Mouse (Mus musculus) heart, embryonic 14.5 days (tissue): ENCODE measurements around the gene Zcchc13. TPM values are rescaled to one million over a fixed set of nuclear protein-coding genes. Genes with fewer than 3 reads are reported as not detected.

Experiments
- ATAC-seq: fragments of 200-750 bp; cut with Nextera tagmentation; 2 replicates; pipeline ENCODE4 v1.8.0; 2017; ENCODE audit warnings: low read depth, moderate TSS enrichment; ENCODE audit not compliant: insufficient number of reproducible peaks, insufficient read depth, low FRiP score
- H3K27ac ChIP-seq, 2 experiments: fragments of 200-500 bp in 1 of 2; fragments of 300-500 bp in 1 of 2; sonication (generic) in 1 of 2; replicated peaks in 1 of 2; 2 replicates each; pipeline ENCODE4 v1.5.1; 2012 to 2014; ENCODE audit warnings: low read depth in 2 of 2, low read length in 2 of 2, control low read depth in 1 of 2, mild to moderate bottlenecking in 1 of 2, mixed read lengths in 1 of 2; ENCODE audit not compliant: control insufficient read depth in 1 of 2, insufficient read depth in 1 of 2
- H3K27me3 ChIP-seq: fragments of 300-500 bp; sonication (generic); 2 replicates; pipeline ENCODE4 v1.6.1; 2014; ENCODE audit warnings: mild to moderate bottlenecking, low read length, control low read depth; ENCODE audit not compliant: control insufficient read depth, insufficient read depth
- H3K36me3 ChIP-seq: fragments of 300-500 bp; sonication (generic); 2 replicates; pipeline ENCODE4 v1.6.1; 2014; ENCODE audit warnings: mild to moderate bottlenecking, control low read depth, low read length, mixed read lengths; ENCODE audit not compliant: control insufficient read depth, insufficient read depth
- H3K4me1 ChIP-seq, 2 experiments: fragments of 200-500 bp in 1 of 2; fragments of 300-500 bp in 1 of 2; sonication (generic) in 1 of 2; 2 replicates each; pipeline ENCODE4 v1.6.1; 2012 to 2014; ENCODE audit warnings: low read length in 2 of 2, control low read depth in 1 of 2, mixed read lengths in 1 of 2; ENCODE audit not compliant: control insufficient read depth in 2 of 2, insufficient read depth in 2 of 2
- H3K4me2 ChIP-seq: fragments of 300-500 bp; sonication (generic); 2 replicates; pipeline ENCODE4 v1.6.1; 2014; ENCODE audit warnings: mild to moderate bottlenecking, low read length
- H3K4me3 ChIP-seq, 2 experiments: fragments of 200-500 bp in 1 of 2; fragments of 300-500 bp in 1 of 2; sonication (generic) in 1 of 2; 2 replicates each; pipeline ENCODE4 v1.5.1; 2012 to 2014; ENCODE audit warnings: low read length in 2 of 2, mild to moderate bottlenecking in 2 of 2, control low read depth in 1 of 2, low read depth in 1 of 2, moderate library complexity in 1 of 2; ENCODE audit not compliant: control insufficient read depth in 1 of 2, insufficient read depth in 1 of 2
- H3K9ac ChIP-seq: fragments of 300-500 bp; sonication (generic); 2 replicates; pipeline ENCODE4 v1.6.1; 2014; ENCODE audit warnings: mild to moderate bottlenecking, low read length
- H3K9me3 ChIP-seq: fragments of 300-500 bp; sonication (generic); 2 replicates; pipeline ENCODE4 v1.6.1; 2016; ENCODE audit warnings: low read length, control low read depth; ENCODE audit not compliant: control insufficient read depth
- WGBS: fragments of 180-500 bp; shearing (Covaris S2); extraction: QIAGEN DNeasy Blood & Tissue Kit; methylation state at CpG from one replicate; pipeline ENCODE4 v1.1.7; 2014; 5-methylcytosine and 5-hydroxymethylcytosine counted together
- polyA plus RNA-seq: library from polyadenylated mRNA; unstranded; fragments of >200 nt; fragmentation: Nextera tagmentation; extraction: Ambion mirVana; gene quantifications from 2 replicates; pipeline ENCODE4 v1.2.1, GENCODE M21; 2014

The Zcchc13 gene
- polyA plus RNA-seq, 1 experiment from 2014 or later, result not detected

DNA sequence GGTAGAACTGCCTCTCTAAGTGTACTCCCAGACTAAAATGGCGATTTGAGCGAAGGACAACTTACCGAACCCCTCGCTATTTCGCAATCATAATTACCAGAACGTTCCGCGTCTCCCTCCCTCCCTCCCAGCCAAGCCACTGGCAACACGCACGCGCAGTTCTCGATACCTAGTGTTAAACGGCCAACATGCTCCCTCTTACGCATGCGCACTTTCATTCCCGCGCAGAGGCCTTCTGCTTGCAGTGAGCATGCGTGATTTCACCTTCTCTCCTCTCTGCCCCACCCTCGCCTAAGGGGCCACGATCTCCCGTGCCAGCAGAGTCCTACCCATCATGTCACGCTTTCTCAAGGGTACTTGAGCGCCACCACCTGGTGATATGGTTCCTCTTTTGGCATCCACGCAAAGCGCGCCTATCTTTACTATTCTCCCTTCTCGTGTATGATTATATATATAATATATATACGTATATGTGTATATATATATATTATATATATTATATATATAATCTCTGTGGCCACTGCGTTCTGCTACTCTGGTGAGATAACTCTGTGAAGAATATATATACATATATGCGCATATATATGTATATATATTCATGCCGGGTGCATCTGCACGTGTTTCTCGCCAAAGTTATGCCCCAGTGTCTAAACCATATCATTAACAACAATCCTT lies 8.0 kb upstream of the Zcchc13 start:
- 2% methylated on average over 33 of the region's 33 CpGs for WGBS
- Histone ChIP-seq H3K27me3 (no peaks in the 10 kb centered on the region), H3K4me1 (no peaks in the 10 kb centered on the region; a peak in 1 of 4 replicates), H3K4me2 (peak overlapping the region; percentile 81), H3K4me3 (peak overlapping the region; percentile 50 to 54), H3K27ac (peak overlapping the region; percentile 94 to 98), H3K36me3 (no peaks in the 10 kb centered on the region), H3K9ac (peak overlapping the region; percentile 85), H3K9me3 (no peaks in the 10 kb centered on the region)
- ATAC-seq, result peak; percentile 95

DNA sequence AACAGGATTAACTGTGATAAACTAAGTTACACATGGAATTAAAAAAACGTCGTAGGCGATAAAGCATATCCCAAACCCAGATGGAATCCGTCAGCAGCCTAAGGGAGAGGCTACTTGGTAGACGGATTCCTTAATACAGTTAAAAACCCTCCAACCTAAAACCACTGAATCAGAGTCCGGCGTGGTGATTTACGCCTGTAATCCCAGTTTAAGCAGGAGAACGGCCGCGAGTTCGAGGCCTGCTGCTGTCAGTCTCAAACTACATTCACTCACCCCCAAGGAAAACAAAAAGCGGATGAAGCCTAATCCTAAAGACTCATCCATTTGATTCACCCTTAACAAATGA lies 7.5 kb upstream of the Zcchc13 start:
- peak overlapping the region; percentile 50 to 76 for H3K4me3 ChIP-seq
- peak overlapping the region; percentile 81 for H3K4me2 ChIP-seq
- H3K27me3 ChIP-seq, result no peaks in the 10 kb centered on the region
- H3K36me3 ChIP-seq, result no peaks in the 10 kb centered on the region
- peak overlapping the region; percentile 27 to 28; a peak in 1 of 4 replicates for H3K27ac ChIP-seq
- H3K9me3 ChIP-seq, result no peaks in the 10 kb centered on the region
- peak overlapping the region; percentile 78 for H3K9ac ChIP-seq
- no peak for ATAC-seq
- H3K4me1 ChIP-seq, result no peaks in the 10 kb centered on the region; a peak in 1 of 4 replicates
- WGBS, result 4% methylated on average over 13 of the region's 13 CpGs

DNA sequence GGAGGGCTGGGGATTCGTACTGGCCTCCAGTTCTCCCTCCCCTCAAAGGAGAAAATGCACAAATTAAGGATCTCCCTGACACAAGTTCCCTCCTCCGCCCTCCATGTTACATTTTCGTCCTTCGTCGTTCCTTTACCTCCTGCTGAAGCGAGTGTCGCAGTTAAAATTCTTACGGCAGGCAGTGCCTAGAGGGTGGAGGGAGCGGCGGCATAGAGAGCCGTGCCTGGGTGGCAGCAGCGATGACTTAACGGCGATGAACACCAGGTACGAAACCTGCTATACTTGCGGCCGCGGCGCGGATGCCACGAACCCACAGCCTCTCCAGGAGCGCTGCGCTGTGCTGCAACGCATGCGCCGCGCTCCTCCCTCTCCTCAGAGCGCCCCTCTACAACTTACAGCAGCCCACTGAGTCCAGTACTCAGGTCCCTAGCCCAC lies 7.0 kb upstream of the Zcchc13 start:
- no peak for ATAC-seq
- Histone ChIP-seq H3K4me2 (peak overlapping the region; percentile 81), H3K4me1 (no peaks in the 10 kb centered on the region; a peak in 1 of 4 replicates), H3K9ac (peak overlapping the region; percentile 78), H3K27me3 (no peaks in the 10 kb centered on the region), H3K27ac (peak overlapping the region; percentile 28 to 64; a peak in 2 of 4 replicates), H3K36me3 (no peaks in the 10 kb centered on the region), H3K9me3 (no peaks in the 10 kb centered on the region), H3K4me3 (peak overlapping the region; percentile 50 to 76)
- 0% methylated on average over 27 of the region's 28 CpGs for WGBS

DNA sequence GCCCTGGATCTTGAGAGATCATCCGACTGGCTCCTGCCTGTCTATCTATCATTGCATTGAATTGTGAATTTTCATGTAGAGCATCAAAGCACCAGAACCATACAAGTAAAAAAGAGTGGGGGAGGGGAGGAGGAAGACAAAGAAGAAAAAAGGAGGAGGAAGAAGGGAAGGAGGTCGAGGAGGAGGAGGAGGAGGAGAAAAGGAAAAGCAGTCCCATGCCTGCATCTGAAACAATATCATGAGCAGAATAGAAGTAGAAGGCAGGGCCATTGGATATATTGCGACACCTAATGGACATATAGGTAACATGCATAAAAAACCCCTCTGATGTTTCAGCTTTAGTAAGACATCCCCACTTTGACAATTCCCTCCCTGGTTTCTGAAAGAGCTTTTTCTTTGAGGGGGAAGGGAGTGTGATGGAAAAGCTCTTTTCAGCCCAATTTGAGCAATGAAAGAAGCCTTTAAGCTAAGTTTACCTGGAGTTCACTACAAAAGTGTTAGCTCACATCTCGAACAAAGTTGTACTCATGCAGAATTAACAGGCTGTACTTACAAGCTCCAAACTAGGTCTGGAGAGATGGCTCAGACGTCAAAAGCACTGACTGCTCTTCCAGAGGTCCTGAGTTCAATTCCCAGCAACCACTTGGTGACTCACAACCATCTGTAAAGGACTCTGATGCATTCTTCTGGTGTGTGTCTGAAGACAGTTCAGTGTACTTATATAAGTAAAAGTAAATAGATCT lies 5.8 kb upstream of the Zcchc13 start:
- 29% methylated on average over 5 of the region's 5 CpGs for WGBS

DNA sequence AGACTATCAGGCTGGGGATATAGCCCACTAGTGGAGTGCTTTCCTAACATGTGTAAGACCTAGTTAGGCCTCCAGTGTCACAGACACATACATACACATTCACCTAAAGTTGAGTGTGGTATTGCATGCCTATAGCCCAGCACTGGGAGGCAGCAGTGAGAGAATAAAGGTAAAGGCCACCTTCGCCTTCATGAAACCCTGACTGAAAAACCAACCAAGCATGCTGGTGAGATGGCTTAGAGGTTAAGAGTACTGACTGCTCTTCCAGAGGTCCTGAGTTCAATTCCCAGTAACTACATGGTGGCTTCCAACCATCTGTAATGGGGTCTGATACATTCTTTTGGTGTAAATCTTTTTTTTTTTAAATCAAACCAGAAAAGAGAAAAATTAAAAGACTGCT lies 1.5 kb upstream of the Zcchc13 start:
- 47% methylated on average over 1 of the region's 1 CpGs for WGBS
- no peak for ATAC-seq
- H3K4me2 ChIP-seq, result no peak overlapping the region

More for the DNA sequence above, 5.8 kb upstream of the Zcchc13 start:
- Histone ChIP-seq H3K4me3 (no peak overlapping the region), H3K27me3 (no peaks in the 10 kb centered on the region), H3K27ac (no peak overlapping the region), H3K9me3 (no peaks in the 10 kb centered on the region), H3K9ac (no peak overlapping the region), H3K4me1 (no peaks in the 10 kb centered on the region; a peak in 1 of 4 replicates), H3K4me2 (no peak overlapping the region), H3K36me3 (no peaks in the 10 kb centered on the region)
- ATAC-seq, result no peak

DNA sequence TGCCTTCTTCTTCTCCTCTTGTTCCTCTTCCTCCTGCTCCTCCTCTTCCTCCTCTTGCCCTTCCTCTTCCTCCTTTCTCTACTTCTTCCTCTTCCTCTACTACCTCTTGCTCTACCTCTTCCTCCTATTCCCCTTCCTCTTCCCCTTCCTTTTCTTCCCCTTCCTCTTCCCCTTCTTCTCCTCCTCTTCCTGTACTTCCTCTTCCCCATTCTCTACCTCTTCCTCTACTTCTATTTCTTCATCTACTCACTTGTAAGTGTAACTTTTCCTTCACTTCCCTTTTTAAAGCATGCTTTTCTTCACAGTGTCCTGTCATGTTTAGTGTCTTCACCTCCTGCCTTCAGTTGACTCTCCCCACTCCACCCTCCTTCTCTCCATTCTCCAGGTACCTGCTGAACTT lies 3.5 kb downstream of the Zcchc13 start:
- ATAC-seq, result no peak
- Histone ChIP-seq H3K36me3 (no peaks in the 10 kb centered on the region), H3K4me2 (no peak overlapping the region), H3K9me3 (no peaks in the 10 kb centered on the region), H3K4me3 (no peak overlapping the region), H3K27ac (no peak overlapping the region), H3K9ac (no peak overlapping the region), H3K4me1 (no peaks in the 10 kb centered on the region), H3K27me3 (peaks cover 6% of the 10 kb centered on the region)

More for the DNA sequence above, 1.5 kb upstream of the Zcchc13 start:
- H3K9ac ChIP-seq, result no peak overlapping the region
- no peak overlapping the region for H3K27ac ChIP-seq
- no peaks in the 10 kb centered on the region for H3K9me3 ChIP-seq
- peaks cover 3% of the 10 kb centered on the region; the same call in 1 of the 2 replicates for H3K27me3 ChIP-seq
- no peaks in the 10 kb centered on the region for H3K4me1 ChIP-seq
- no peaks in the 10 kb centered on the region for H3K36me3 ChIP-seq
- H3K4me3 ChIP-seq, result no peak overlapping the region

DNA sequence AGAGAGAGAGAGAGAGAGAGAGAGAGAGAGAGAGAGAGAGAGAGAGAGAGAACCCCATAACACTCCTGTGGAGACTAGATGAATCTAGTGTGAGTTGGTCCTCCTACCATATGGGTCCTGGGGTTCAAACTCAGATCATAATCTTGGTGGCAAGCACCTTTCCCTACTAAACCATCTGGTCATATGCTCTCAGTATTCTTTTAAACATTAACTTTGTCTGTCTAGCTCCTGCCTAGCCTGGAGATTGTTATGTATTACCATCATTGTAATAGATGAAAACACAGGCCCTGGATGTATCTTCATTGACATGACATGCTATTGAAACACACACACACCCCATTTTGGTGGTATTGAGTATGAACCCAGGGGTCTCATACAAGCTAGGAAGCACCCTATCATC lies 5.6 kb downstream of the Zcchc13 start:
- H3K9ac ChIP-seq, result no peak overlapping the region
- H3K27ac ChIP-seq, result no peak overlapping the region
- no peaks in the 10 kb centered on the region for H3K36me3 ChIP-seq
- no peak for ATAC-seq
- no peak overlapping the region for H3K4me3 ChIP-seq
- no peak overlapping the region for H3K4me2 ChIP-seq
- H3K9me3 ChIP-seq, result no peaks in the 10 kb centered on the region
- peaks cover 3% of the 10 kb centered on the region; the same call in 1 of the 2 replicates for H3K27me3 ChIP-seq
- no peaks in the 10 kb centered on the region for H3K4me1 ChIP-seq
